Mouse (Mus musculus): ENCODE data around the gene Osbpl3. TPM values are rescaled to one million over a fixed set of nuclear protein-coding genes. Genes with fewer than 3 reads are reported as not detected.

Gene Osbpl3
- polyA plus RNA-seq, 1 experiment from 2014 or later: 9.1 TPM

GRCm38 (mm10) chr6:50337431-50337830, 118.6 kb downstream of the Osbpl3 start:
- H3K9ac ChIP-seq (ENCODE audit: low read length): no peak overlapping the region
- H3K36me3 ChIP-seq (ENCODE audit: control insufficient read depth, insufficient read depth, low read length): no peaks in the 10 kb centered on the region
- WGBS: 78% methylated on average over 6 of the region's 6 CpGs
- DNase-seq (ENCODE audit: low spot score) (no peak), ATAC-seq (ENCODE audit: insufficient number of reproducible peaks, low FRiP score, low TSS enrichment, low read depth) (no peak)
- H3K4me3 ChIP-seq (ENCODE audit: low read depth, low read length): no peak overlapping the region
- no peaks in the 10 kb centered on the region for H3K4me1 ChIP-seq (ENCODE audit: control insufficient read depth, insufficient read depth, low read length)
- H3K9me3 ChIP-seq (ENCODE audit: control insufficient read depth, low read length): no peaks in the 10 kb centered on the region
- H3K27me3 ChIP-seq (ENCODE audit: control insufficient read depth, insufficient read depth, low read length): no peaks in the 10 kb centered on the region
- H3K27ac ChIP-seq (replicated peaks; ENCODE audit: low read depth, low read length): no peak overlapping the region
- no peak overlapping the region for H3K4me2 ChIP-seq (ENCODE audit: low read depth, severe bottlenecking)

GRCm38 (mm10) chr6:50336376-50336775, 119.6 kb downstream of the Osbpl3 start:
- 87% methylated on average over 2 of the region's 2 CpGs for WGBS

GRCm38 (mm10) chr6:50334846-50335821, 120.9 kb downstream of the Osbpl3 start:
- H3K36me3 ChIP-seq (ENCODE audit: control insufficient read depth, insufficient read depth, low read length): no peaks in the 10 kb centered on the region
- H3K4me3 ChIP-seq (ENCODE audit: low read depth, low read length): no peak overlapping the region
- no peak overlapping the region for H3K9ac ChIP-seq (ENCODE audit: low read length)
- ATAC-seq (ENCODE audit: insufficient number of reproducible peaks, low FRiP score, low TSS enrichment, low read depth): no peak
- no peaks in the 10 kb centered on the region for H3K9me3 ChIP-seq (ENCODE audit: control insufficient read depth, low read length)
- no peaks in the 10 kb centered on the region for H3K27me3 ChIP-seq (ENCODE audit: control insufficient read depth, insufficient read depth, low read length)
- DNase-seq (ENCODE audit: low spot score): no peak
- no peak overlapping the region for H3K4me2 ChIP-seq (ENCODE audit: low read depth, severe bottlenecking)
- H3K4me1 ChIP-seq (ENCODE audit: control insufficient read depth, insufficient read depth, low read length): no peaks in the 10 kb centered on the region
- 90% methylated on average over 15 of the region's 15 CpGs for WGBS
- no peak overlapping the region for H3K27ac ChIP-seq (replicated peaks; ENCODE audit: low read depth, low read length)

More at GRCm38 (mm10) chr6:50336376-50336775, 119.6 kb downstream of the Osbpl3 start:
- Histone ChIP-seq H3K4me3 (ENCODE audit: low read depth, low read length) (no peak overlapping the region), H3K9ac (ENCODE audit: low read length) (no peak overlapping the region), H3K4me1 (ENCODE audit: control insufficient read depth, insufficient read depth, low read length) (no peaks in the 10 kb centered on the region), H3K9me3 (ENCODE audit: control insufficient read depth, low read length) (no peaks in the 10 kb centered on the region), H3K36me3 (ENCODE audit: control insufficient read depth, insufficient read depth, low read length) (no peaks in the 10 kb centered on the region), H3K4me2 (ENCODE audit: low read depth, severe bottlenecking) (no peak overlapping the region), H3K27me3 (ENCODE audit: control insufficient read depth, insufficient read depth, low read length) (no peaks in the 10 kb centered on the region), H3K27ac (replicated peaks; ENCODE audit: low read depth, low read length) (no peak overlapping the region)
- DNase-seq (ENCODE audit: low spot score): no peak
- no peak for ATAC-seq (ENCODE audit: insufficient number of reproducible peaks, low FRiP score, low TSS enrichment, low read depth)

GRCm38 (mm10) chr6:50333346-50333745, 122.7 kb downstream of the Osbpl3 start:
- ATAC-seq (ENCODE audit: insufficient number of reproducible peaks, low FRiP score, low TSS enrichment, low read depth) (no peak), DNase-seq (ENCODE audit: low spot score) (no peak)
- H3K9me3 ChIP-seq (ENCODE audit: control insufficient read depth, low read length): no peaks in the 10 kb centered on the region
- no peak overlapping the region for H3K4me3 ChIP-seq (ENCODE audit: low read depth, low read length)
- H3K27ac ChIP-seq (replicated peaks; ENCODE audit: low read depth, low read length): no peak overlapping the region
- no peaks in the 10 kb centered on the region for H3K27me3 ChIP-seq (ENCODE audit: control insufficient read depth, insufficient read depth, low read length)
- no peak overlapping the region for H3K4me2 ChIP-seq (ENCODE audit: low read depth, severe bottlenecking)
- 82% methylated on average over 6 of the region's 6 CpGs for WGBS
- no peak overlapping the region for H3K9ac ChIP-seq (ENCODE audit: low read length)
- no peaks in the 10 kb centered on the region for H3K36me3 ChIP-seq (ENCODE audit: control insufficient read depth, insufficient read depth, low read length)
- no peaks in the 10 kb centered on the region for H3K4me1 ChIP-seq (ENCODE audit: control insufficient read depth, insufficient read depth, low read length)

- WGBS: 87% methylated on average over 2 of the region's 2 CpGs
- no peaks in the 10 kb centered on the region for H3K9me3 ChIP-seq (ENCODE audit: control insufficient read depth, low read length)
- no peak overlapping the region for H3K9ac ChIP-seq (ENCODE audit: low read length)
- H3K4me2 ChIP-seq (ENCODE audit: low read depth, severe bottlenecking): no peak overlapping the region
- no peaks in the 10 kb centered on the region for H3K27me3 ChIP-seq (ENCODE audit: control insufficient read depth, insufficient read depth, low read length)
- no peaks in the 10 kb centered on the region for H3K36me3 ChIP-seq (ENCODE audit: control insufficient read depth, insufficient read depth, low read length)
- H3K4me1 ChIP-seq (ENCODE audit: control insufficient read depth, insufficient read depth, low read length): no peaks in the 10 kb centered on the region
- ATAC-seq (ENCODE audit: insufficient number of reproducible peaks, low FRiP score, low TSS enrichment, low read depth) (no peak), DNase-seq (ENCODE audit: low spot score) (no peak)
- no peak overlapping the region for H3K27ac ChIP-seq (replicated peaks; ENCODE audit: low read depth, low read length)
- H3K4me3 ChIP-seq (ENCODE audit: low read depth, low read length): no peak overlapping the region
These were observed 124.5 kb downstream of the Osbpl3 start for GRCm38 (mm10) chr6:50331477-50331876.

GRCm38 (mm10) chr6:50329380-50329779, 126.6 kb downstream of the Osbpl3 start:
- Histone ChIP-seq H3K27me3 (ENCODE audit: control insufficient read depth, insufficient read depth, low read length) (no peaks in the 10 kb centered on the region), H3K4me2 (ENCODE audit: low read depth, severe bottlenecking) (no peak overlapping the region), H3K27ac (replicated peaks; ENCODE audit: low read depth, low read length) (no peak overlapping the region), H3K36me3 (ENCODE audit: control insufficient read depth, insufficient read depth, low read length) (no peaks in the 10 kb centered on the region), H3K9me3 (ENCODE audit: control insufficient read depth, low read length) (no peaks in the 10 kb centered on the region), H3K4me3 (ENCODE audit: low read depth, low read length) (no peak overlapping the region), H3K4me1 (ENCODE audit: control insufficient read depth, insufficient read depth, low read length) (no peaks in the 10 kb centered on the region), H3K9ac (ENCODE audit: low read length) (no peak overlapping the region)
- WGBS: 82% methylated on average over 8 of the region's 8 CpGs
- DNase-seq (ENCODE audit: low spot score): no peak
- ATAC-seq (ENCODE audit: insufficient number of reproducible peaks, low FRiP score, low TSS enrichment, low read depth): no peak

- Histone ChIP-seq H3K27ac (replicated peaks; ENCODE audit: low read depth, low read length) (no peak overlapping the region), H3K27me3 (ENCODE audit: control insufficient read depth, insufficient read depth, low read length) (no peaks in the 10 kb centered on the region), H3K4me3 (ENCODE audit: low read depth, low read length) (no peak overlapping the region), H3K4me1 (ENCODE audit: control insufficient read depth, insufficient read depth, low read length) (no peaks in the 10 kb centered on the region), H3K9ac (ENCODE audit: low read length) (no peak overlapping the region), H3K36me3 (ENCODE audit: control insufficient read depth, insufficient read depth, low read length) (no peaks in the 10 kb centered on the region), H3K9me3 (ENCODE audit: control insufficient read depth, low read length) (no peaks in the 10 kb centered on the region), H3K4me2 (ENCODE audit: low read depth, severe bottlenecking) (no peak overlapping the region)
- 31% methylated on average over 7 of the region's 7 CpGs for WGBS
- ATAC-seq (ENCODE audit: insufficient number of reproducible peaks, low FRiP score, low TSS enrichment, low read depth) (no peak), DNase-seq (ENCODE audit: low spot score) (no peak)
These were observed 127.1 kb downstream of the Osbpl3 start for GRCm38 (mm10) chr6:50328901-50329300.

GRCm38 (mm10) chr6:50326192-50326591, 129.8 kb downstream of the Osbpl3 start:
- WGBS: 83% methylated on average over 4 of the region's 4 CpGs
- Histone ChIP-seq H3K4me1 (ENCODE audit: control insufficient read depth, insufficient read depth, low read length) (no peaks in the 10 kb centered on the region), H3K4me2 (ENCODE audit: low read depth, severe bottlenecking) (no peak overlapping the region), H3K27me3 (ENCODE audit: control insufficient read depth, insufficient read depth, low read length) (no peaks in the 10 kb centered on the region), H3K4me3 (ENCODE audit: low read depth, low read length) (no peak overlapping the region), H3K9ac (ENCODE audit: low read length) (no peak overlapping the region), H3K9me3 (ENCODE audit: control insufficient read depth, low read length) (no peaks in the 10 kb centered on the region), H3K27ac (replicated peaks; ENCODE audit: low read depth, low read length) (no peak overlapping the region), H3K36me3 (ENCODE audit: control insufficient read depth, insufficient read depth, low read length) (no peaks in the 10 kb centered on the region)
- no peak for ATAC-seq (ENCODE audit: insufficient number of reproducible peaks, low FRiP score, low TSS enrichment, low read depth)
- DNase-seq (ENCODE audit: low spot score): no peak

Data from limb, embryonic 11.5 days (tissue).